Mouse (Mus musculus): Measurements from ENCODE around the gene Zkscan1.
"Not testable (repeated sequence)": the region's sequence is repeated elsewhere in the genome, so short reads cannot be mapped to it uniquely, and the experiment has no call there.

Gene Zkscan1

GRCm38 (mm10) chr5:138084996-138085395 is at the start of gene Zkscan1:
TSS of gene Zkscan1 (plus strand) at chr5:138085084.
- DNase-seq (ENCODE audit: low read depth in 2 of 2, low spot score in 2 of 2): peak; percentile 71 to 77

GRCm38 (mm10) chr5:138052894-138053293 is 32.0 kb upstream of the Zkscan1 start, which contains the start of gene Smok3c:
TSS of gene Smok3c (plus strand) at chr5:138053194.
- DNase-seq (ENCODE audit: low read depth in 2 of 2, low spot score in 2 of 2): not testable (repeated sequence)

GRCm38 (mm10) chr5:138073803-138074202 is 11.1 kb upstream of the Zkscan1 start:
- DNase-seq (ENCODE audit: low read depth in 2 of 2, low spot score in 2 of 2): no peak

- no peak for DNase-seq (ENCODE audit: low read depth in 2 of 2, low spot score in 2 of 2)
Measured at GRCm38 (mm10) chr5:138075684-138076083, 9.2 kb upstream of the Zkscan1 start.

- DNase-seq (ENCODE audit: low read depth in 2 of 2, low spot score in 2 of 2): no peak
Measured at GRCm38 (mm10) chr5:138076148-138076547, 8.7 kb upstream of the Zkscan1 start.

- DNase-seq (ENCODE audit: low read depth in 2 of 2, low spot score in 2 of 2): no peak
Measured at GRCm38 (mm10) chr5:138080456-138080855, 4.4 kb upstream of the Zkscan1 start.

- DNase-seq (ENCODE audit: low read depth in 2 of 2, low spot score in 2 of 2): no peak
Measured at GRCm38 (mm10) chr5:138081446-138081845, 3.4 kb upstream of the Zkscan1 start.

GRCm38 (mm10) chr5:138083318-138083900 is 1.5 kb upstream of the Zkscan1 start:
- no peak for DNase-seq (ENCODE audit: low read depth in 2 of 2, low spot score in 2 of 2)

GRCm38 (mm10) chr5:138083936-138084335 is 948 bp upstream of the Zkscan1 start:
- DNase-seq (ENCODE audit: low read depth in 2 of 2, low spot score in 2 of 2): no peak

- DNase-seq (ENCODE audit: low read depth in 2 of 2, low spot score in 2 of 2): no peak
Measured at GRCm38 (mm10) chr5:138084507-138084906, 377 bp upstream of the Zkscan1 start.

- peak; percentile 39 to 47 for DNase-seq (ENCODE audit: low read depth in 2 of 2, low spot score in 2 of 2)
Measured at GRCm38 (mm10) chr5:138085421-138085911, 582 bp downstream of the Zkscan1 start.

GRCm38 (mm10) chr5:138086842-138087241 is 2.0 kb downstream of the Zkscan1 start:
- DNase-seq (ENCODE audit: low read depth in 2 of 2, low spot score in 2 of 2): no peak

- DNase-seq (ENCODE audit: low read depth in 2 of 2, low spot score in 2 of 2): no peak
Measured at GRCm38 (mm10) chr5:138088366-138088765, 3.5 kb downstream of the Zkscan1 start.

GRCm38 (mm10) chr5:138089108-138089551 is 4.2 kb downstream of the Zkscan1 start:
- DNase-seq (ENCODE audit: low read depth in 2 of 2, low spot score in 2 of 2): no peak

GRCm38 (mm10) chr5:138090271-138090670 is 5.4 kb downstream of the Zkscan1 start:
- DNase-seq (ENCODE audit: low read depth in 2 of 2, low spot score in 2 of 2): no peak

- DNase-seq (ENCODE audit: low read depth in 2 of 2, low spot score in 2 of 2): no peak
Measured at GRCm38 (mm10) chr5:138090737-138091136, 5.9 kb downstream of the Zkscan1 start.

GRCm38 (mm10) chr5:138092771-138093170 is 7.9 kb downstream of the Zkscan1 start:
- no peak for DNase-seq (ENCODE audit: low read depth in 2 of 2, low spot score in 2 of 2)

GRCm38 (mm10) chr5:138094474-138094873 is 9.6 kb downstream of the Zkscan1 start:
- no peak for DNase-seq (ENCODE audit: low read depth in 2 of 2, low spot score in 2 of 2)

- no peak for DNase-seq (ENCODE audit: low read depth in 2 of 2, low spot score in 2 of 2)
Measured at GRCm38 (mm10) chr5:138104976-138105375, 20.1 kb downstream of the Zkscan1 start.

- DNase-seq (ENCODE audit: low read depth in 2 of 2, low spot score in 2 of 2): no peak
Measured at GRCm38 (mm10) chr5:138107130-138107529, 22.2 kb downstream of the Zkscan1 start.

GRCm38 (mm10) chr5:138109847-138110396 is 25.0 kb downstream of the Zkscan1 start:
- not testable (repeated sequence) for DNase-seq (ENCODE audit: low read depth in 2 of 2, low spot score in 2 of 2)

Measured in CD8-positive naive resting alpha-beta T cell, adult 2 months (primary cell).